16 mouse cellular contexts compared by ENCODE assay signal in genomic region chr2:103810412-103810811, GRCm38 (mm10). TPM values are rescaled to one million over a fixed set of nuclear protein-coding genes. Genes with fewer than 3 reads are reported as not detected.
DNase-seq lines count a peak whose midpoint lies in the region; ATAC-seq lines count a peak whose summit lies in the region.
"Had no signal": no experiment of that assay in that cellular context is flagged by ENCODE, and none has a peak within 500 bp of the region (broad histone marks: within the 10 kb centered on the region; RNA-seq: fewer than 3 reads in every experiment).

No protein-coding gene starts in this region.

- ATAC-seq in megakaryocyte progenitor cell, adult 5-6 weeks (replicated peaks; ENCODE audit: poor library complexity) = 0 out of 2 replicates have a peak, but pooled peaks have one; percentile 14
- no peak for ATAC-seq in frontal cortex, adult (ENCODE audit: low TSS enrichment)
- ATAC-seq: forebrain, embryonic 15.5 days had no signal

- peak; percentile 55 for DNase-seq in heart, adult 11 months
- DNase-seq in heart, postnatal 4 days = no peak
- DNase-seq in kidney, adult 9 months = peak; percentile 76
- DNase-seq in kidney, postnatal 10 days = no peak
- peak; percentile 98 for DNase-seq in R1 (ENCODE audit: low read depth, low spot score)
- DNase-seq in retina, embryonic 14.5 days (ENCODE audit: low spot score) = no peak
- DNase-seq: adrenal gland, postnatal 14 days; cerebellum, adult 9-10 months; gastrocnemius, postnatal 14 days; heart, adult 2 months; heart, postnatal 14 days; left cerebral cortex, postnatal 4 days; lung, postnatal 4 days had no signal

RNA-seq across cellular contexts. Expression of gene Caprin1, which starts 13.0 kb away (rescaled TPM):
- 100 to 1,000 TPM; 262 to 265 TPM for total RNA-seq in heart, postnatal 4 days (2021)
- total RNA-seq in megakaryocyte progenitor cell, adult 5-6 weeks (2015) = 402 and 462 TPM in 2 replicates
- 443 and 535 TPM in 2 replicates for total RNA-seq in megakaryocyte progenitor cell, adult 5-6 weeks (2017)

RNA-seq across cellular contexts. Expression of gene Nat10, which starts 49.3 kb away (rescaled TPM):
- 10 to 100 TPM; 25.8 to 26.0 TPM for total RNA-seq in heart, postnatal 4 days (2021)
- 43.0 and 45.1 TPM in 2 replicates for total RNA-seq in megakaryocyte progenitor cell, adult 5-6 weeks (2015)
- 63.1 and 66.3 TPM in 2 replicates for total RNA-seq in megakaryocyte progenitor cell, adult 5-6 weeks (2017)

Comparison
In these comparisons a context has a peak if more than half of its experiments do, and no peak if none do; other contexts are left out.
1. DNase-seq: peak in heart, adult 11 months (single experiment), kidney, adult 9 months (single experiment) and R1 (single experiment); none in heart, postnatal 4 days (single experiment), kidney, postnatal 10 days (single experiment) and retina, embryonic 14.5 days (single experiment).